Mouse (Mus musculus) limb, embryonic 10.5 days (tissue): ENCODE data around the gene Mef2d. TPM values are rescaled to one million over a fixed set of nuclear protein-coding genes. Genes with fewer than 3 reads are reported as not detected.
"Not testable (repeated sequence)": the region's sequence is repeated elsewhere in the genome, so short reads cannot be mapped to it uniquely, and the experiment has no call there.

ENCODE experiments used
- DNase-seq: peaks from one replicate; pipeline ENCODE4 v3.0.0-alpha.2; 2017; ENCODE audit warnings: low spot score
- H3K27ac ChIP-seq: fragments of 300-500 bp; sonication (generic); 2 replicates; pipeline ENCODE4 v1.5.1; 2016; ENCODE audit warnings: mild to moderate bottlenecking
- H3K27me3 ChIP-seq: fragments of 300-500 bp; sonication (generic); 2 replicates; pipeline ENCODE4 v1.6.1; 2016; ENCODE audit warnings: low read depth, mild to moderate bottlenecking; ENCODE audit not compliant: poor library complexity, severe bottlenecking
- H3K36me3 ChIP-seq: fragments of 300-500 bp; sonication (generic); 2 replicates; pipeline ENCODE4 v1.6.1; 2016; ENCODE audit warnings: mild to moderate bottlenecking, moderate library complexity
- H3K4me1 ChIP-seq: fragments of 300-500 bp; sonication (generic); 2 replicates; pipeline ENCODE4 v1.6.1; 2016
- H3K4me3 ChIP-seq: fragments of 300-500 bp; sonication (generic); 2 replicates; pipeline ENCODE4 v1.5.1; 2016; ENCODE audit warnings: mild to moderate bottlenecking, moderate library complexity
- H3K9me3 ChIP-seq: fragments of 300-500 bp; sonication (generic); replicated peaks from 2 replicates; pipeline ENCODE4 v1.6.1; 2016; ENCODE audit warnings: mild to moderate bottlenecking
- WGBS: fragments of 180-500 bp; shearing (Covaris S2); methylation state at CpG from one replicate; pipeline ENCODE4 v1.1.7; 2016; 5-methylcytosine and 5-hydroxymethylcytosine counted together
- polyA plus RNA-seq: library from polyadenylated mRNA; unstranded; fragments of >200 nt; fragmentation: Nextera tagmentation; extraction: Ambion mirVana; gene quantifications from 2 replicates; pipeline ENCODE4 v1.2.1, GENCODE M21; 2016

The Mef2d gene
- polyA plus RNA-seq, 1 experiment from 2014 or later, result 14.0 TPM

DNA sequence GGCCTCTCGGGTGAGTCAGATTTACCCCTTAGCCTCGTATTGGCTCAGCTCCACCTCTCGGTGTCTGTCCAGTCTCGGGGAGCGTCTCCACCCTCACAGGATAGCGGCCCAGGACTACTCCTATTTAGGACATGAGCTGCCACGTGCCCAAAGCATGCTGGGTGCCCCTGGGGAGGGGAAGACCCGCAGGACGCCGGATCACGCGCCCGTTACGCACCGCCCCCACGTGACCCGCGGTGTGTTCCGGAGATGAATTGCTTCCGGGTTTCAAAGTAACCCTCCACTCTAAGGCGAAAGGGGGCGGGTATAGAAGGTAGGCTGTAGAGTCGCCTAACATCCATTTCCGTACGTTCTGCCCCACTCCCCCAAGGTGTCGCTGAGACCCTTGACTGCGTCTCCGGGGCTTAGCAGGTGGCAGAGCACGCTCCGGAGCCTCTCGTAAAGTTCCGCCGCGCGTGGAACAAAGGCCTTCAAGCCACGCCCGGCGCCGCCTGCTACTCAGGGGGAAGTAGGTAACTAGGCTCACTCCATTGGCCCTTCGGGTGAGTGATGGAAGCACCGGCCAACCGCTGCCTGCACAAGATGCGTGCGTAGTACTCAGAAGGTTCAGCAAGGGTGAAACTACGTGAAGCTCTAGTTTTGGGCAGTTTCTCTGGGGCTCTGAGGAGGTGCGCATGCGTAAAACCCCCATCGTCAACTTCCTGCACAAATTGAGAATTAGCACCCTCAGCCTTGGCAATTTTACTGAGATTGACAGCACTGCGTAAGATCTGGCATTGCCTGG is 35.6 kb downstream of the Mef2d start:
- H3K36me3 ChIP-seq, result peaks cover 28% of the 10 kb centered on the region
- under 1% methylated on average over 49 of the region's 49 CpGs for WGBS
- peak overlapping the region; percentile 99 for H3K27ac ChIP-seq

GRCm38 (mm10) chr3:88178346-88178733 is 36.2 kb downstream of the Mef2d start:
- not testable (repeated sequence) for H3K9me3 ChIP-seq, DNase-seq, H3K4me1 ChIP-seq
- Histone ChIP-seq H3K27me3 (0 out of 2 replicates have a peak, but pooled peaks cover 26% of the 10 kb centered on the region), H3K4me3 (peak overlapping the region; percentile 75), H3K27ac (peak overlapping the region; percentile 99), H3K36me3 (peaks cover 22% of the 10 kb centered on the region)
- 36% methylated on average over 11 of the region's 11 CpGs for WGBS

More for the DNA sequence above, 35.6 kb downstream of the Mef2d start:
- peak; percentile 96 for DNase-seq
- peaks cover 7% of the 10 kb centered on the region for H3K4me1 ChIP-seq
- H3K27me3 ChIP-seq, result 0 out of 2 replicates have a peak, but pooled peaks cover 20% of the 10 kb centered on the region
- peak overlapping the region; percentile 75 for H3K4me3 ChIP-seq
- H3K9me3 ChIP-seq, result no peaks in the 10 kb centered on the region

DNA sequence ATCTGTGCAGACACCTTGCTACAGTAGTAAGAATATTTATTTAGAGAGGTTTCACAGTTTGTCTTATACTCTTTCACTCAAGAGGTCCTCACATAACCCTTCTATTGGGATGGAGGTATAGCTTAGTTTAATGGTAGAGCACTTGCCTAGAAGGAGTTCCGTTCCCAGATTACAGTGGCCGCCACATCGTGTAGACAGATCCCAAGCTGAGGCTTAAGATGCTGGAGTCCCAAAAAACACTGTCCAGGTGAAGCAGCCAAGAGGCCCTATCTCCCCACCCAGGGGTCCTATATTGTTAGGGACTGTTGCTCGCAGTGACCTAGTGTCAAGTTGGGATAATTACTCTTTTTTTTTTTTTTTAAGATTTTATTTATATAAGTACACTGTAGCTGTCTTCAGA is 36.8 kb downstream of the Mef2d start:
- Histone ChIP-seq H3K4me1 (peaks cover 7% of the 10 kb centered on the region), H3K4me3 (no peak overlapping the region), H3K36me3 (peaks cover 15% of the 10 kb centered on the region), H3K27ac (no peak overlapping the region), H3K27me3 (0 out of 2 replicates have a peak, but pooled peaks cover 27% of the 10 kb centered on the region), H3K9me3 (no peaks in the 10 kb centered on the region)
- WGBS, result 89% methylated on average over 4 of the region's 4 CpGs
- no peak for DNase-seq

DNA sequence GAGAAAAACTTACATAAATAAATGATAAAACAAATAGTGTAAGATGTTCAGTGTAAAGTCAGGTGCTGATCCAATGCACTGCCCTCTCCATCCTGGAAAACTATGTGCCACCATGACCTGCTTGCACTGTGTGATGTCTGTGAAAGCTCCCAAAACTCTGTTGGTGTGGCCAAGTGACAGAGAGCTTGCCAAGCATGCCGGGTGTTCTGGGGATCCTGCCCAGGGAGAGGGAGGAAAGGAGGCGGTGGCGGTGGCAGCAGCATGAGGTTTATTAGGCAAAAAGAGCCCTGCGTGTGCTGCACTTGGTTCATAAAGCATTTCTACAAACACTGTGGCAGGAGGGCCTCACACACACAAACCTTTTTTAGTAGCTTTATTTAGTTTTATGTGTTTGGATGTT is 39.2 kb downstream of the Mef2d start:
- H3K27me3 ChIP-seq, result 0 out of 2 replicates have a peak, but pooled peaks cover 27% of the 10 kb centered on the region
- no peak overlapping the region for H3K4me3 ChIP-seq
- 81% methylated on average over 4 of the region's 4 CpGs for WGBS
- peaks cover 7% of the 10 kb centered on the region for H3K4me1 ChIP-seq
- no peak overlapping the region for H3K27ac ChIP-seq
- DNase-seq, result no peak
- no peaks in the 10 kb centered on the region for H3K9me3 ChIP-seq
- H3K36me3 ChIP-seq, result no peaks in the 10 kb centered on the region

DNA sequence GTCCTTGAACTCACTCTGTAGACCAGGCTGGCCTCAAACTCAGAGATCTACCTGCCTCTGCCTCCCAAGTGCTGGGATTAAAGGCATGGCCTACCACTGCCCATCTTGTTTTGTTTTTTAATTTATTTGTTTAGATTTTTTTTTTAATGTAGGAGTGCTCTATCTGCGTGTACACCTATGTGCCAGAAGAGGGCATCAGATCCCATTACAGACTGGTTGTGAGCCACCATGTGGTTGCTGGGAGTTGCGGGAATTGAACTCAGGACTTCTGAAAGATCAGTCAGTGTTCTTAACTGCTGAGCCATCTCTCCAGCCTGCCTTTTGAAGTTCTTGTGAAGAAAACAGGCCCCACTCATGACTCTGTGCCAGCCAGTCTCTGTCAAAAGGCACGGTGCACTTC is 44.3 kb downstream of the Mef2d start:
- 71% methylated on average over 3 of the region's 3 CpGs for WGBS
- Histone ChIP-seq H3K4me3 (no peak overlapping the region), H3K4me1 (no peaks in the 10 kb centered on the region), H3K9me3 (no peaks in the 10 kb centered on the region), H3K36me3 (no peaks in the 10 kb centered on the region), H3K27ac (no peak overlapping the region), H3K27me3 (peaks cover 32% of the 10 kb centered on the region; the same call in 1 of the 2 replicates)
- DNase-seq, result no peak

- Histone ChIP-seq H3K27me3 (peaks cover 59% of the 10 kb centered on the region), H3K27ac (no peak overlapping the region), H3K36me3 (no peaks in the 10 kb centered on the region), H3K4me1 (no peaks in the 10 kb centered on the region), H3K9me3 (no peaks in the 10 kb centered on the region), H3K4me3 (no peak overlapping the region)
- no peak for DNase-seq
- 37% methylated on average over 3 of the region's 3 CpGs for WGBS
Measured at GRCm38 (mm10) chr3:88191146-88191545, 49.0 kb downstream of the Mef2d start.

DNA sequence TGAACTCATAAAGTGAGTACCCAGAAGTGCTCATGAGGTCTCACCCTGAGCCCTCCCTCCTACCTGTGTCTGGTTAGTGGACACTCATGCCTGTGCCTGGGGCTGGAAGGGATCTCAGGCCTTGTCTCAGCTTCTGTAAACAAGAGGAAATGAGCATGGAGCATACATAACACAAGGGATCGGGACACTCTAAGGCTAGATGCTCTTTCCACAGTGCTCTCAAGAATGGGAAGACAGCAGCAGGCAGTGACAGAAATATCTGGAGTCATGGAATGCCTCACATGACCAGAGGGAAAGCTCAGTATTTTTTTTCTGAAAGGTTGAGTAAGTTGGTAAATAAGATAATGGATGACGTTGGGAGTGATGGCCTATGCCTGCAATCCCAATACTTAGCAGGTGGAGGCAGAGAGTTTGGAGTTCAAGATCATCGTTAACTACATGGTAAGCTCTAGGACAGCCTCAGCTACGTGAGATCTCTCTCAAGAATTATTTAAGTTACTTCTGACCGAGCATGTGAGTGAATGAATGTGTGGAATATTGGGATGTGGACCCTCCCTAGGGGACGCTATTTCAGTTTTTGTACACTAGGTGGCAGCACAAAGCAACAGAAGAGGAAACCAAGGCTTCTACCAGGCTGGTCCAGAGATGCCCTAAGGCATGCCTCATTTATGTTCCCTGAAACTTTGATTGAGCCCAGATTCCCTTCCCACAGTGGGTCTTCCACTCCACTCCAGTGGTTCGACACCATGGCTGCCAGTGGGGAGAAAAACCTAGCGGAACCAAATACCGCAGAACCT is 49.8 kb downstream of the Mef2d start:
- Histone ChIP-seq H3K27ac (no peak overlapping the region), H3K4me1 (no peaks in the 10 kb centered on the region), H3K36me3 (no peaks in the 10 kb centered on the region), H3K27me3 (peaks cover 68% of the 10 kb centered on the region), H3K4me3 (no peak overlapping the region), H3K9me3 (no peaks in the 10 kb centered on the region)
- peak; percentile 49 for DNase-seq
- 32% methylated on average over 9 of the region's 9 CpGs for WGBS

GRCm38 (mm10) chr3:88197741-88198504 is 55.8 kb downstream of the Mef2d start:
- Histone ChIP-seq H3K4me1 (peaks cover 20% of the 10 kb centered on the region), H3K9me3 (no peaks in the 10 kb centered on the region), H3K4me3 (no peak overlapping the region), H3K27me3 (peaks cover 100% of the 10 kb centered on the region), H3K27ac (no peak overlapping the region), H3K36me3 (no peaks in the 10 kb centered on the region)
- WGBS, result 4% methylated on average over 10 of the region's 10 CpGs
- DNase-seq, result no peak

DNA sequence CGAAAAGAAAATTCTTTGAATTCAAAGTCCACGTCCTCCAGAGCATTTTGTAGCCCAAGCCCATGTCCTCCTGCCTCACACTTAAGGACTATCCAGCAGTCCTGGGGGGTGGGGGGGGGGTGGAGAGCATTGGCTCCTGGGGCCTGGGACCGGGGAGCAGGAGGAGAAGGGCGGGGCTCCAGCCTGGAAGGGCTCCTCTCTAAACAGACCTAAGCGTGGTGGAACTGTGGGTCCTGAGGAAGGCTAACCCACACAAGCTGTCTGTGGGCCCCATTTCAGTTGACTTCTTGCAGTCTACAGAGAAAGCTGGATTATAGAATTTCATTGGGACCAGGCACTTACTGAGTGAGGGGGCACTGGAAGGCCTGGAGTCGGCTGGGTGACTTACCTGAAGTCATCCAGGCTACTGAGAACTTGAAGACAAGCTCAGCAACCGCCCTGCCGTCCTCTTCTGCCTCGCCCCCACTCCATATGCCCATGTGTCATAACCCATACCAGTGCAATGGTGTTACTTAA is 56.4 kb downstream of the Mef2d start:
- Histone ChIP-seq H3K27ac (no peak overlapping the region), H3K4me3 (no peak overlapping the region)

GRCm38 (mm10) chr3:88199541-88200110 is 57.5 kb downstream of the Mef2d start:
- 30% methylated on average over 2 of the region's 2 CpGs for WGBS
- Histone ChIP-seq H3K4me1 (peaks cover 20% of the 10 kb centered on the region), H3K9me3 (no peaks in the 10 kb centered on the region)

More for the DNA sequence above, 56.4 kb downstream of the Mef2d start:
- Histone ChIP-seq H3K36me3 (no peaks in the 10 kb centered on the region), H3K4me1 (peaks cover 20% of the 10 kb centered on the region), H3K9me3 (no peaks in the 10 kb centered on the region), H3K27me3 (peaks cover 100% of the 10 kb centered on the region)
- no peak for DNase-seq
- 2% methylated on average over 9 of the region's 9 CpGs for WGBS

GRCm38 (mm10) chr3:88200161-88200971 is 58.2 kb downstream of the Mef2d start:
- no peaks in the 10 kb centered on the region for H3K36me3 ChIP-seq
- H3K9me3 ChIP-seq, result no peaks in the 10 kb centered on the region
- peaks cover 100% of the 10 kb centered on the region for H3K27me3 ChIP-seq
- peak; percentile 62 for DNase-seq
- under 1% methylated on average over 61 of the region's 61 CpGs for WGBS
- peak overlapping the region; percentile 37 for H3K4me3 ChIP-seq
- H3K27ac ChIP-seq, result no peak overlapping the region
- H3K4me1 ChIP-seq, result peaks cover 23% of the 10 kb centered on the region

More at GRCm38 (mm10) chr3:88199541-88200110, 57.5 kb downstream of the Mef2d start:
- H3K27ac ChIP-seq, result no peak overlapping the region
- H3K36me3 ChIP-seq, result no peaks in the 10 kb centered on the region
- peaks cover 100% of the 10 kb centered on the region for H3K27me3 ChIP-seq
- no peak overlapping the region for H3K4me3 ChIP-seq
- no peak for DNase-seq
